In genomic region chr7:96219386-96219785, GRCm38 (mm10) we compare ENCODE assay signal across 33 mouse cellular contexts.
"Had no signal": no experiment of that assay in that cellular context is flagged by ENCODE, and none has a peak within 500 bp of the region (broad histone marks: within the 10 kb centered on the region; RNA-seq: fewer than 3 reads in every experiment).

No protein-coding gene starts in this region.

- H3K9me3 ChIP-seq: heart, embryonic 10.5 days; heart, embryonic 12.5 days; heart, embryonic 13.5 days; heart, embryonic 15.5 days; hindbrain, embryonic 10.5 days; hindbrain, embryonic 12.5 days; hindbrain, embryonic 13.5 days; hindbrain, embryonic 15.5 days; intestine, embryonic 15.5 days; kidney, embryonic 15.5 days had no signal

- H3K27ac ChIP-seq: heart, embryonic 10.5 days; heart, embryonic 13.5 days; heart, embryonic 15.5 days; hindbrain, embryonic 10.5 days; hindbrain, embryonic 12.5 days; hindbrain, embryonic 13.5 days; hindbrain, embryonic 14.5 days; hindbrain, embryonic 15.5 days; hindbrain, postnatal 0 days; intestine, embryonic 15.5 days; kidney, embryonic 15.5 days; layer of hippocampus, adult 2 months; left cerebral cortex, adult 2 months had no signal

- DNase-seq: heart, postnatal 10 days; heart, postnatal 14 days; heart, postnatal 36 days; heart, postnatal 4 days; kidney, adult 11 months; kidney, adult 18-20 months; kidney, adult 2 months; kidney, adult 8-10 months; kidney, postnatal 10 days; kidney, postnatal 14 days; kidney, postnatal 25 days; kidney, postnatal 36 days; kidney, postnatal 4 days; layer of hippocampus, adult 9-11 months; layer of hippocampus, postnatal 36 days had no signal

- H3K4me2 ChIP-seq: heart, embryonic 11.5 days; heart, embryonic 12.5 days; heart, embryonic 13.5 days; heart, embryonic 15.5 days; hindbrain, embryonic 12.5 days; hindbrain, embryonic 13.5 days; hindbrain, embryonic 14.5 days; hindbrain, embryonic 15.5 days; intestine, embryonic 15.5 days; kidney, embryonic 15.5 days had no signal

- H3K27me3 ChIP-seq: hindbrain, embryonic 12.5 days; hindbrain, embryonic 13.5 days; hindbrain, embryonic 15.5 days; intestine, embryonic 15.5 days had no signal

- ATAC-seq: hindbrain, embryonic 16.5 days; hindbrain, postnatal 0 days; inflammation-experienced regulatory T-cells, adult 6 months; intestine, embryonic 15.5 days; intestine, postnatal 0 days had no signal

- H3K4me3 ChIP-seq: heart, embryonic 10.5 days; heart, embryonic 12.5 days; heart, embryonic 13.5 days; heart, embryonic 15.5 days; hindbrain, embryonic 10.5 days; hindbrain, embryonic 12.5 days; hindbrain, embryonic 13.5 days; hindbrain, embryonic 15.5 days; intestine, embryonic 15.5 days; kidney, embryonic 15.5 days; layer of hippocampus, adult 2 months; left cerebral cortex, adult 2 months had no signal

- H3K36me3 ChIP-seq: heart, embryonic 10.5 days; heart, embryonic 12.5 days; heart, embryonic 13.5 days; heart, embryonic 15.5 days; hindbrain, embryonic 10.5 days; hindbrain, embryonic 12.5 days; hindbrain, embryonic 13.5 days; hindbrain, embryonic 15.5 days; intestine, embryonic 15.5 days; kidney, embryonic 15.5 days had no signal

- H3K4me1 ChIP-seq: heart, embryonic 10.5 days; heart, embryonic 12.5 days; heart, embryonic 13.5 days; heart, embryonic 15.5 days; hindbrain, embryonic 12.5 days; intestine, embryonic 15.5 days had no signal

- H3K9ac ChIP-seq: heart, embryonic 12.5 days; heart, embryonic 13.5 days; heart, embryonic 15.5 days; hindbrain, embryonic 12.5 days; hindbrain, embryonic 13.5 days; hindbrain, embryonic 14.5 days; hindbrain, embryonic 15.5 days; intestine, embryonic 15.5 days; kidney, embryonic 15.5 days had no signal
